Mouse (Mus musculus) CH12.LX (cell line): Measurements from ENCODE around the gene Ckap2l. TPM values are rescaled to one million over a fixed set of nuclear protein-coding genes. Genes with fewer than 3 reads are reported as not detected.

Experiments used
- DNase-seq: peaks from one replicate; pipeline ENCODE4 v3.0.0-alpha.2; 2013; ENCODE audit errors: extremely low read depth
- H3K27ac ChIP-seq: 2 replicates; pipeline ENCODE4 v1.5.1; 2012; ENCODE audit warnings: low read depth, mild to moderate bottlenecking, control low read depth, moderate library complexity; ENCODE audit not compliant: insufficient read depth
- H3K27me3 ChIP-seq: replicated peaks from 2 replicates; pipeline ENCODE3; 2012; ENCODE audit warnings: inconsistent platforms
- H3K36me3 ChIP-seq, 2 experiments: replicated peaks in 1 of 2; 2 replicates each; pipeline versions ENCODE3 to v1.6.1; 2012; ENCODE audit warnings: inconsistent platforms in 1 of 2, low read length in 1 of 2, mild to moderate bottlenecking in 1 of 2, mixed read lengths in 1 of 2, moderate library complexity in 1 of 2; ENCODE audit not compliant: control insufficient read depth in 1 of 2, insufficient read depth in 1 of 2
- H3K4me1 ChIP-seq, 2 experiments: 2 replicates each; pipeline ENCODE4 v1.6.1; 2012; ENCODE audit warnings: inconsistent platforms in 1 of 2, moderate library complexity in 1 of 2; ENCODE audit not compliant: insufficient read depth in 2 of 2, control insufficient read depth in 1 of 2
- H3K4me2 ChIP-seq: 2 replicates; pipeline ENCODE4 v1.6.1; 2012; ENCODE audit warnings: low read depth, mild to moderate bottlenecking, control low read depth; ENCODE audit not compliant: poor library complexity, insufficient read depth, severe bottlenecking
- H3K4me3 ChIP-seq, 3 experiments: fragments of 150-350 bp in 1 of 3; sonication (generic) in 1 of 3; replicated peaks in 1 of 3; 2 replicates each; pipeline versions ENCODE3 to v1.5.1; 2011 to 2012; ENCODE audit warnings: low read depth in 2 of 3, low read length in 2 of 3, mild to moderate bottlenecking in 2 of 3, moderate library complexity in 2 of 3, control low read depth in 1 of 3, improper control_type of control experiment in 1 of 3, inconsistent platforms in 1 of 3, mixed read lengths in 1 of 3; ENCODE audit not compliant: poor library complexity in 1 of 3
- H3K79me2 ChIP-seq: replicated peaks from 2 replicates; pipeline ENCODE4 v1.6.1; 2012; ENCODE audit warnings: mild to moderate bottlenecking, moderate library complexity; ENCODE audit not compliant: control insufficient read depth, poor library complexity, insufficient read depth, severe bottlenecking; ENCODE audit errors: extremely low read depth
- H3K9ac ChIP-seq: 2 replicates; pipeline ENCODE4 v1.6.1; 2012; ENCODE audit warnings: low read depth, mild to moderate bottlenecking, control low read depth, moderate library complexity; ENCODE audit not compliant: insufficient read depth
- H3K9me3 ChIP-seq: replicated peaks from 2 replicates; pipeline ENCODE3; 2012; ENCODE audit warnings: low read length, inconsistent platforms, mixed read lengths
- BHLHE40 ChIP-seq: IDR thresholded peaks from 2 replicates; pipeline ENCODE4 v1.6.1; 2011; ENCODE audit warnings: mild to moderate bottlenecking, low read depth, low read length, improper control_type of control experiment
- CHD1 ChIP-seq: IDR thresholded peaks from 2 replicates; pipeline ENCODE4 v1.6.1; 2012; ENCODE audit warnings: low read depth, low read length, improper control_type of control experiment, inconsistent platforms
- CTCF ChIP-seq, 2 experiments: IDR thresholded peaks in 1 of 2; conservative IDR thresholded peaks in 1 of 2; 2 replicates each; pipeline ENCODE4 v1.5.1; 2011 to 2012; ENCODE audit warnings: low read depth in 2 of 2, low read length in 2 of 2, improper control_type of control experiment in 1 of 2, inconsistent platforms in 1 of 2, mild to moderate bottlenecking in 1 of 2, moderate library complexity in 1 of 2
- E2F4 ChIP-seq: IDR thresholded peaks from 2 replicates; pipeline ENCODE4 v1.6.1; 2011; ENCODE audit warnings: low read depth, low read length, improper control_type of control experiment; ENCODE audit not compliant: insufficient replicate concordance
- EP300 ChIP-seq: IDR thresholded peaks from 2 replicates; pipeline ENCODE4 v1.6.1; 2011; ENCODE audit warnings: low read length, improper control_type of control experiment
- ETS1 ChIP-seq: conservative IDR thresholded peaks from 2 replicates; pipeline ENCODE4 v1.6.1; 2012; ENCODE audit warnings: low read depth, mild to moderate bottlenecking, inconsistent platforms, low read length, improper control_type of control experiment, moderate library complexity
- GABPA ChIP-seq: IDR thresholded peaks from 2 replicates; pipeline ENCODE4 v1.6.1; 2012; ENCODE audit warnings: low read depth, low read length, improper control_type of control experiment, inconsistent platforms; ENCODE audit not compliant: insufficient replicate concordance
- IRF4 ChIP-seq: IDR thresholded peaks from 2 replicates; pipeline ENCODE4 v1.6.1; 2014; ENCODE audit warnings: low read depth, mild to moderate bottlenecking, inconsistent platforms, low read length, improper control_type of control experiment
- JUN ChIP-seq: IDR thresholded peaks from 2 replicates; pipeline ENCODE4 v1.6.1; 2011; ENCODE audit warnings: low read depth, mild to moderate bottlenecking, low read length, improper control_type of control experiment, moderate library complexity; ENCODE audit not compliant: insufficient read depth
- JUND ChIP-seq: conservative IDR thresholded peaks from 2 replicates; pipeline ENCODE4 v1.6.1; 2011; ENCODE audit warnings: low read depth, low read length, improper control_type of control experiment
- MAFK ChIP-seq: IDR thresholded peaks from 2 replicates; pipeline ENCODE4 v1.6.1; 2011; ENCODE audit warnings: low read length, improper control_type of control experiment; ENCODE audit not compliant: insufficient replicate concordance
- MAX ChIP-seq: IDR thresholded peaks from 2 replicates; pipeline ENCODE4 v1.6.1; 2011; ENCODE audit warnings: low read length, improper control_type of control experiment
- MAZ ChIP-seq: IDR thresholded peaks from 2 replicates; pipeline ENCODE4 v1.6.1; 2012; ENCODE audit warnings: low read depth, mild to moderate bottlenecking, inconsistent platforms, low read length, improper control_type of control experiment, moderate library complexity
- MEF2A ChIP-seq: IDR thresholded peaks from 2 replicates; pipeline ENCODE4 v1.6.1; 2014; ENCODE audit warnings: low read depth, mild to moderate bottlenecking, inconsistent platforms, low read length, improper control_type of control experiment, borderline replicate concordance
- MYC ChIP-seq: IDR thresholded peaks from 2 replicates; pipeline ENCODE4 v1.6.1; 2011; ENCODE audit warnings: low read depth, mild to moderate bottlenecking, improper control_type of control experiment, low read length
- NELFE ChIP-seq: IDR thresholded peaks from 2 replicates; pipeline ENCODE4 v1.6.1; 2011; ENCODE audit warnings: low read depth, low read length, improper control_type of control experiment
- NRF1 ChIP-seq: IDR thresholded peaks from 2 replicates; pipeline ENCODE4 v1.6.1; 2014; ENCODE audit warnings: low read depth, mild to moderate bottlenecking, inconsistent platforms, low read length, improper control_type of control experiment, moderate library complexity
- POLR2A ChIP-seq: IDR thresholded peaks from 2 replicates; pipeline ENCODE4 v1.6.1; 2011; ENCODE audit warnings: low read depth, mild to moderate bottlenecking, improper control_type of control experiment, low read length
- SIN3A ChIP-seq: IDR thresholded peaks from 2 replicates; pipeline ENCODE4 v1.6.1; 2012; ENCODE audit warnings: low read length, improper control_type of control experiment, inconsistent platforms
- SMC3 ChIP-seq: IDR thresholded peaks from 2 replicates; pipeline ENCODE4 v1.6.1; 2011; ENCODE audit warnings: low read depth, low read length, improper control_type of control experiment
- TBP ChIP-seq: conservative IDR thresholded peaks from 2 replicates; pipeline ENCODE4 v1.6.1; 2011; ENCODE audit warnings: low read depth, low read length, improper control_type of control experiment
- UBTF ChIP-seq: IDR thresholded peaks from 2 replicates; pipeline ENCODE4 v1.6.1; 2012; ENCODE audit warnings: low read depth, mild to moderate bottlenecking, inconsistent platforms, low read length, improper control_type of control experiment, moderate library complexity
- USF2 ChIP-seq: conservative IDR thresholded peaks from 2 replicates; pipeline ENCODE4 v1.6.1; 2011; ENCODE audit warnings: low read depth, low read length, improper control_type of control experiment
- ZMIZ1 ChIP-seq: IDR thresholded peaks from 2 replicates; pipeline ENCODE4 v1.6.1; 2012; ENCODE audit warnings: low read depth, mild to moderate bottlenecking, inconsistent platforms, low read length, improper control_type of control experiment
- ZNF384 ChIP-seq: IDR thresholded peaks from 2 replicates; pipeline ENCODE4 v1.6.1; 2012; ENCODE audit warnings: low read depth, low read length, improper control_type of control experiment, inconsistent platforms
- dilution Hi-C: fragments of 300-500 bp; cut with MboI; formaldehyde crosslinking; loops from 2 replicates; pipeline ENCODE4 v1.14.3; 2020; ENCODE audit warnings: low sequenced_read_pairs; ENCODE audit not compliant: extremely low pct_unique_long_range_greater_than_20kb, extremely low pct_ligation_motif_present
- in situ Hi-C: fragments of 300-500 bp; cut with MboI; formaldehyde crosslinking; loops from 3 replicates; pipeline ENCODE4 v1.14.3; 2019; ENCODE audit warnings: low sequenced_read_pairs, low pct_ligation_motif_present, low pct_unique_long_range_greater_than_20kb, mixed read lengths
- polyA plus RNA-seq: library from polyadenylated mRNA; unstranded; fragments of >175 nt; gene quantifications from 2 replicates; pipeline ENCODE4 v1.2.1, GENCODE M21; 2012; ENCODE audit warnings: low read depth; ENCODE audit not compliant: insufficient read length
- total RNA-seq, 2 experiments: library from RNA; depleted of rRNA; stranded (reverse); fragments of 300-350 nt in 1 of 2; fragments of >200 nt in 1 of 2; gene quantifications; 2 replicates each; pipeline ENCODE4 v1.2.3; 2012 to 2014

The Ckap2l gene
- total and polyA plus RNA-seq, 3 experiments, result 13.3 to 35.6 (median 23.6) TPM

DNA sequence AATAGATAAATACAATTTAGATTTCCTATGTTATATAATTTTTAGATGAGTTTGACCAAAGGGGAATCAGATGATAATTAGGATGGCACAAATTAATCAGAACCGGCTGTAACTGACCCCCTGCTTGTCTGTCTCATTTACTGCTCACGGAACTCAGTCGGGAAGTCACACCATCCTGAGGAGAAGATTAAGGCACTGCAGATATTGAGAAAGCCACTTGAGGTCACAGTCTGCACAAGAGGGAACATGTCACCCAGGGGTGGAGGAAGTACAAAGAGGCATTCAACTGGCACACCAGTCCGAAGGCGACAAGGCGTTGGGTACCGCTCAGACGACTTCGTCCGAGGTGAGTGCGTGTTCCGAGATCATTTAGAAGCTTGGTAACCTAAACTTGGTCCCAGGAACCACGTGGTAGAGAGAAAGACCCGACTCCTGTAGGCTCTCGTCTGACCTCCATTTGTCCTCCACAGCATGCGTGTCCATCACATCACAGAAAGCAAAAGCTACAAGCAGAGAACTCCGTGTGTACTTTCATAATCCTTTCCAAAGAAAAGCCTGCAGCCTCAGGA is 71.7 kb downstream of the Ckap2l start:
- no peak overlapping the region for H3K27ac ChIP-seq
- H3K9me3 ChIP-seq, result no peaks in the 10 kb centered on the region
- H3K79me2 ChIP-seq, result no peaks in the 10 kb centered on the region
- H3K9ac ChIP-seq, result no peak overlapping the region
- dilution Hi-C loops, result no loop called here
- H3K4me1 ChIP-seq, result peaks cover 2 to 6% of the 10 kb centered on the region in 2 experiments; a peak in 2 of 4 replicates
- H3K4me3 ChIP-seq, result no peak overlapping the region
- no peak overlapping the region for H3K4me2 ChIP-seq
- no peak for DNase-seq
- in situ Hi-C loops, result no loop called here
- no peaks in the 10 kb centered on the region for H3K27me3 ChIP-seq
- TF ChIP-seq JUN (no peak), MAFK (no peak)
- H3K36me3 ChIP-seq, result no peaks in the 10 kb centered on the region

DNA sequence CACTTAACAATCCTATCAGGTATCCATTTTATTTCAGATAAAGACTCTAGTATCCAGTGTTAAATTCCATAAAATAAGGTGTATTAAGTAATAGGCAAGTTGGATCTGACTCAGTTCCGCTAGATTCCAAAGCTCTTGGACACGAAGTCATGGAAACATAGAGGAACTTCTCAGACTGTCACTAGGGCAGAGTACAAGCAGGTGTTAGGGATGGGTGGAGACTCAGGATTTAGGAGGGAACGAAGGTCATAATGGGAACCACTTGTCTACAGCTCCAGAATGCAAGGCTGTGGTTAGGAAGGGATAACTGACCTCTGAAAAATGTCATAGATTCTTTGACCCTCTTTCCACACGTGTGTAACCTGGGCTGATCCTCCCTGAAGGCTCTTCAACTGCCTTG is 72.8 kb downstream of the Ckap2l start:
- dilution Hi-C loops, result no loop called here
- no peak overlapping the region for H3K4me3 ChIP-seq
- in situ Hi-C loops, result no loop called here
- H3K9ac ChIP-seq, result no peak overlapping the region
- no peak overlapping the region for H3K4me2 ChIP-seq
- peaks cover 2 to 6% of the 10 kb centered on the region in 2 experiments; a peak in 2 of 4 replicates for H3K4me1 ChIP-seq
- H3K36me3 ChIP-seq, result no peaks in the 10 kb centered on the region
- no peaks in the 10 kb centered on the region for H3K9me3 ChIP-seq
- TF ChIP-seq MAFK (no peak), EP300 (no peak), CTCF (conservative IDR thresholded peaks at IDR 0.05 in 1 of 2, IDR thresholded peaks at IDR 0.05 in 1 of 2; ENCODE audit: low read depth in 2 of 2, low read length in 2 of 2) (no peak), MEF2A (no peak), MAZ (no peak), UBTF (no peak), MYC (no peak), POLR2A (no peak), JUN (no peak), ZMIZ1 (no peak), MAX (no peak), BHLHE40 (no peak), E2F4 (no peak)
- H3K27ac ChIP-seq, result no peak overlapping the region
- H3K79me2 ChIP-seq, result no peaks in the 10 kb centered on the region
- no peaks in the 10 kb centered on the region for H3K27me3 ChIP-seq
- no peak for DNase-seq

DNA sequence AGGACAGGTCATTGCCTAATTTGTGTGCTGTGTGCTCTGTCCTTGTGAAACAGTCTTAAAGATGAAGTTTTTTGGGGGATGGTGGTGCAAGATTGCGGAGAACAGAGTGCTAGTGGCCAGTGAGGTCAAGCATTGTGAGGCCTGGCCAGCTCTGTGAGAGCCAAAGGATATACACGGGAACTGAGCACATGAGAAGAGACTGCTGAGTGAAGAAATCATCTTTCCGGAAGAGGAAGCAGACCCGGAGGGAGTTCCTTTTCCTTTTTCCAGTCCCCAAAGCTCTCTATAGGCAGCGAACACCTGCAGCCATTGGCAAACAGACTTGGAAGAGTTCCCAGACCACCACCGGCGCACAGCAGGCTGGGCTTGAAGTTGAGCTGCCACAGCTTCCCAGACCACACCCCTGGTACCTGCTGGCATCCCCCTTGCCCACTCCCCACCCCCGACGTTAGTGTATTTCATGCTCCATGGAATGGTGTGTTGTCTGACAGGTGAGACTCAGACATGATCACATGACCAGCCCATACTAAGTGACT is 75.8 kb downstream of the Ckap2l start:
- Histone ChIP-seq H3K27ac (no peak overlapping the region), H3K9ac (no peak overlapping the region), H3K4me1 (peaks cover 2 to 6% of the 10 kb centered on the region in 2 experiments; a peak in 2 of 4 replicates), H3K27me3 (no peaks in the 10 kb centered on the region), H3K36me3 (no peaks in the 10 kb centered on the region), H3K79me2 (no peaks in the 10 kb centered on the region), H3K4me2 (no peak overlapping the region), H3K4me3 (no peak overlapping the region), H3K9me3 (no peaks in the 10 kb centered on the region)
- in situ Hi-C loops (no loop called here), dilution Hi-C loops (no loop called here)
- no peak for TF ChIP-seq CHD1
- TF ChIP-seq NELFE, result no peak
- no peak for TF ChIP-seq TBP
- TF ChIP-seq UBTF, result no peak
- no peak for TF ChIP-seq EP300
- TF ChIP-seq GABPA, result no peak
- no peak for TF ChIP-seq JUND
- no peak for TF ChIP-seq ZNF384
- TF ChIP-seq ETS1, result no peak
- TF ChIP-seq SMC3, result no peak
- TF ChIP-seq MEF2A, result no peak
- no peak for TF ChIP-seq NRF1
- TF ChIP-seq E2F4, result no peak
- TF ChIP-seq BHLHE40, result no peak
- no peak for TF ChIP-seq IRF4
- TF ChIP-seq JUN, result no peak
- no peak for TF ChIP-seq SIN3A
- no peak for TF ChIP-seq USF2
- DNase-seq, result no peak
